In the genomic region with DNA sequence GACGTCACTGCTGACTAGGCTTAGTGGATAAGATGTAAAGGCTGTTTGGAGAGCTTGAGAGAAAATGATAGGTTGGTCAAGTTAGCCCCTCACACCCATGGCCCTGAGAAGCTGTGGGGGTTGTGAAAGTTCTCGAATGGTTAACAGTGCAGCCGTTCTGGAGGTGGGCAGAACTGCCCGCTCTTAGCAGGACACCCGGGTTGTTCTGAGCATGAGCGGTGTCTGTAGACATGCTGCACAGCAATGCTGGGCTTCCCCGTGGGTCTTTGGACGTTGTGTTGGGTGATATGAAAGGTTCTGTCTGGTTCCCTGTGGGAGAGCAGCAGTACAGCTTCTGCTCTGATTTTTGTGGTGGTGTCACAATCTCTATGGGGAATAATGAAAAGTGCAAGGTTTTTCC, we compare ENCODE assay signal across 25 mouse cellular contexts.
"Had no signal": no experiment of that assay in that cellular context is flagged by ENCODE, and none has a peak within 500 bp of the region (broad histone marks: within the 10 kb centered on the region; RNA-seq: fewer than 3 reads in every experiment).

No protein-coding gene starts in this region.

- H3K9me3 ChIP-seq: heart, embryonic 10.5 days; heart, embryonic 12.5 days; hindbrain, embryonic 13.5 days; hindbrain, embryonic 15.5 days; intestine, embryonic 15.5 days; kidney, embryonic 15.5 days; limb, embryonic 13.5 days; limb, embryonic 15.5 days; liver, embryonic 13.5 days had no signal

- H3K4me3 ChIP-seq: heart, embryonic 10.5 days; heart, embryonic 12.5 days; hindbrain, embryonic 13.5 days; hindbrain, embryonic 15.5 days; intestine, embryonic 15.5 days; kidney, embryonic 15.5 days; limb, embryonic 13.5 days; limb, embryonic 15.5 days; liver, embryonic 13.5 days had no signal

- H3K36me3 ChIP-seq: heart, embryonic 10.5 days; heart, embryonic 12.5 days; hindbrain, embryonic 15.5 days; intestine, embryonic 15.5 days; kidney, embryonic 15.5 days; limb, embryonic 13.5 days; limb, embryonic 15.5 days; liver, embryonic 13.5 days had no signal

- H3K9ac ChIP-seq: forebrain, postnatal 0 days; heart, embryonic 12.5 days; hindbrain, embryonic 13.5 days; hindbrain, embryonic 15.5 days; intestine, embryonic 15.5 days; kidney, embryonic 15.5 days; limb, embryonic 13.5 days; limb, embryonic 15.5 days; liver, embryonic 13.5 days had no signal

- DNase-seq: forebrain, postnatal 0 days; gastrocnemius, postnatal 14 days; gastrocnemius, postnatal 36 days; heart, adult 18-20 months; heart, postnatal 10 days; heart, postnatal 36 days; kidney, adult 11 months; kidney, adult 2 months; kidney, adult 9 months; kidney, postnatal 14 days; kidney, postnatal 36 days; layer of hippocampus, adult 9-11 months; layer of hippocampus, postnatal 36 days; left cerebral cortex, postnatal 4 days; liver, embryonic 13.5 days had no signal

- ATAC-seq: forebrain, postnatal 0 days; hindbrain, postnatal 0 days; intestine, embryonic 15.5 days had no signal

- H3K27ac ChIP-seq: heart, embryonic 10.5 days; hindbrain, embryonic 13.5 days; hindbrain, embryonic 15.5 days; hindbrain, postnatal 0 days; intestine, embryonic 15.5 days; kidney, embryonic 15.5 days; kidney, postnatal 0 days; limb, embryonic 13.5 days; limb, embryonic 15.5 days; liver, embryonic 13.5 days had no signal

- H3K27me3 ChIP-seq: heart, embryonic 12.5 days; hindbrain, embryonic 13.5 days; hindbrain, embryonic 15.5 days; intestine, embryonic 15.5 days; limb, embryonic 13.5 days; limb, embryonic 15.5 days had no signal

- H3K4me2 ChIP-seq: heart, embryonic 12.5 days; hindbrain, embryonic 13.5 days; hindbrain, embryonic 15.5 days; intestine, embryonic 15.5 days; kidney, embryonic 15.5 days; limb, embryonic 13.5 days; limb, embryonic 15.5 days; liver, embryonic 13.5 days had no signal
